Mouse (Mus musculus): ENCODE data around the gene Lmbrd2. TPM values are rescaled to one million over a fixed set of nuclear protein-coding genes. Genes with fewer than 3 reads are reported as not detected.

The Lmbrd2 gene
- under 1 TPM; 0.15 to 0.92 TPM for polyA plus RNA-seq (2012; fragmentation: generic; extraction: Trizol)

DNA sequence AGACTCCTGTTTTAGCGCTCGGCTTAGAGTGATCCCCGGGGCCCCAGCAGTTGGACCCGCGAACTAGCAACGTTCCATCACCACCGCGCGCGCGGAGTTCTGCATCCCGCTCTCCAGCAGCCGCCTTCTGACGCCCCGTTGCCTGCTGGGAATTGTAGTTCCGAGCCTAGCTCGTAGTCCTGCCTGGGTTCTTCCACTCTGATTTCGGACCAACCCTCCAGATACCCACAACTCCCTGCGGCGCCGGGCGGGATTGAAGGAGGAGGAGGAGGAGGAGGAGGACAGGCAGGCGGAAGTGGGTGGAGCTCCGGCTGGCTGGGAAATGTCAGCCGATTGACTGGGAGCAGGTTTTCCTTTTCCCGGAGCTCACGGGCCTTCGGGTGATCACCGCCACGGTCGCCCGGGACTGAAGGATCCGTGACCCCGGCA is at the start of gene Lmbrd2:
Lmbrd2 (plus strand) TSS at position 299 of the 429 bp plus-strand sequence.

DNA sequence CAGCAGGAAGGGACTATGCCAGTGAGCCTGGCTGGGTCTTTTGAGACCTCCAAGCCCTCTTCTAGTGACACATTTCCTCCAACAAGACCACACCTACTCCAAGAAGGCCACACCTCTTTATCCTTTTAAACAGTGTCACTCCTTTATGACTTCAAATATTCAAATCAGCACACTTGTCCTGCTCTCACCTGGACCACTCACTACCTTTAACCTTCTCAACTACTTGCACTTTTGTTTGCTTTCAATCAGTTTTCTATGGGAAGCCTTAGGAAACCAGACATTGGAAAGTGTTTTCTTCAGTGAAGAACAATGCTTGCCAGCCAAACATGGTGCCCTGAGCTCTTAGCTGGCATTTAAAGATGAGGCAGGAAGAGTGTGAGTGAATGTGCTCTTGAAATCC is 15.0 kb downstream of the Lmbrd2 start, which contains the start of gene Skp2:
Skp2 (minus strand) TSS at position 101 of the 400 bp plus-strand sequence.

Other genes with a start within 250 kb of the Lmbrd2 start
- gene Ranbp3l, start 172.6 kb upstream of the Lmbrd2 start, polyA plus RNA-seq (2012; fragmentation: generic; extraction: Trizol) = under 1 TPM in 1 of 2 experiments, not detected in 1; 0.08 TPM
- gene Nadk2, start 69.3 kb upstream of the Lmbrd2 start, polyA plus RNA-seq (2012; fragmentation: generic; extraction: Trizol) = 10 to 100 TPM in 1 of 2 experiments, 1 to 10 TPM in 1; 4.2 to 14.0 TPM
- 1 to 10 TPM; 1.7 to 5.0 TPM for gene Skp2, start 14.9 kb downstream of the Lmbrd2 start, polyA plus RNA-seq (2012; fragmentation: generic; extraction: Trizol)
- not detected for gene Ugt3a1, start 136.3 kb downstream of the Lmbrd2 start, polyA plus RNA-seq (2012; fragmentation: generic; extraction: Trizol)
- gene Ugt3a2, start 195.0 kb downstream of the Lmbrd2 start, polyA plus RNA-seq (2012; fragmentation: generic; extraction: Trizol) = not detected

Measured in C3H10T1/2 (cell line).